Mouse (Mus musculus) effector memory CD4-positive, alpha-beta T cell, adult 5 months (primary cell): Measurements from ENCODE around the gene Irak3. TPM values are rescaled to one million over a fixed set of nuclear protein-coding genes. Genes with fewer than 3 reads are reported as not detected.

Experiments
- polyA plus RNA-seq: library from polyadenylated mRNA; unstranded; fragments of 100-300 nt; shearing (Covaris generic); gene quantifications from one replicate; pipeline ENCODE4 v1.2.1, GENCODE M21; 2017

Gene Irak3
- polyA plus RNA-seq: 5.6 TPM

DNA sequence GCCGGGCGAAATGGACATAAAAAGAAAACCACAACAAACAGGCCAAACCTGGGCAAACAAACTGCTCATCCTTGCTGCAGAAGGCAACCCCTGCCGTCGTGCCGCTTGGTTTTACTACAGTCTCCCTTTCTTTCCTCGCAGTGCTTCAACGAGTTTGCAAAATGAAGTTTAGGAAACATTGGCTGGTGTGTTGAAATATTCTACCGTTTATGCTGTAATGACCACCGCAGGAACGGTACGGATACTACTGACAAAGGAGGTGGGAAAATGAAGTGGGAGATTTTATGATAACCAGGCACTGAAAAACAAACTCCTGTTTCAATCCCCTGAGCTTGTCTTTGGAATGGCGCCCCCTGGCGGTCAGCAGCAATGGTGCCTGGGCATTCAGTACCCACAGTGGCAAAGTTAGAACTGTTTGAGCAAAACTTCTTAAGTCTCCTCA, at the start of gene Irak3:
Gene Irak3 (minus strand): TSS at position 170 of the 442 bp plus-strand sequence.

DNA sequence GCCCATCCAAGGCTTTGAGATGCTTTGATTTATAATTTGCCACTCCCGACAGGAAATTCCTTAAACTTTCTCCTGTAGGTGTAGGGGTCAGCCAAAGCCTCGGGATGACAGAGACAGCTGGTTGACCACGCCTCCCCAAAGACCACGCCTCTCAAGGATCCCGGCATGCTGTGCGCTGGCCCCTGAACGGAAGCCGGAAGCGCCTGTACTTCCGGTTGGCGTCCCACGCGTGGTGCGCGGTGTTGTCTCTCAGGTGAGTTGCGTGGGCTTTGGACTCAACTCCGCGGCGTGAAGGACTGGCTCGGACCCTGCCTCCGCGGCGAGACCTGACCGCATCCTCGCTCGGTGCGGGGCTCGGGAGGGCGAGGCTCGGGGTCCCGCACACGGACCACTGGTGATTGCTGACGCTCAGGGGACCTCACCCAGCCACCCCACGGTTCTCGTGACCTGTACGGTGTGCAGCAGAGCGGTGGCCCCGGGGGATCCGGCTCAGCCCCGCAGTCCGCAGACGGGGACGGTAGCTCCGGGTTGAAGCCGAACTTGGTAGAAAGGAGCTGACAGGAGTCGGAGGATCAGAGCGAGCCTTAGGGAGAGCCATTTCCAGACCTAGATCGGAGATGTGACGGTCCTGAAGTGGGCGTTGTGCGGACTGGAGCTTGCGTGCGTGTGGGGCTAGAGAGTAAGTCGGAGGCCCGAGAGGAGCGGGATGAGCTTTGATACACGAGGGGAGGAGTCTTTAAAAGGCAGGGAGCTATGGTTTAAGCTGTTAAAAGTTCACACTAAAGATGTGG, 25.1 kb upstream of the Irak3 start, which contains the start of gene Llph:
Gene Llph (plus strand): TSS at position 200 of the 791 bp plus-strand sequence.

DNA sequence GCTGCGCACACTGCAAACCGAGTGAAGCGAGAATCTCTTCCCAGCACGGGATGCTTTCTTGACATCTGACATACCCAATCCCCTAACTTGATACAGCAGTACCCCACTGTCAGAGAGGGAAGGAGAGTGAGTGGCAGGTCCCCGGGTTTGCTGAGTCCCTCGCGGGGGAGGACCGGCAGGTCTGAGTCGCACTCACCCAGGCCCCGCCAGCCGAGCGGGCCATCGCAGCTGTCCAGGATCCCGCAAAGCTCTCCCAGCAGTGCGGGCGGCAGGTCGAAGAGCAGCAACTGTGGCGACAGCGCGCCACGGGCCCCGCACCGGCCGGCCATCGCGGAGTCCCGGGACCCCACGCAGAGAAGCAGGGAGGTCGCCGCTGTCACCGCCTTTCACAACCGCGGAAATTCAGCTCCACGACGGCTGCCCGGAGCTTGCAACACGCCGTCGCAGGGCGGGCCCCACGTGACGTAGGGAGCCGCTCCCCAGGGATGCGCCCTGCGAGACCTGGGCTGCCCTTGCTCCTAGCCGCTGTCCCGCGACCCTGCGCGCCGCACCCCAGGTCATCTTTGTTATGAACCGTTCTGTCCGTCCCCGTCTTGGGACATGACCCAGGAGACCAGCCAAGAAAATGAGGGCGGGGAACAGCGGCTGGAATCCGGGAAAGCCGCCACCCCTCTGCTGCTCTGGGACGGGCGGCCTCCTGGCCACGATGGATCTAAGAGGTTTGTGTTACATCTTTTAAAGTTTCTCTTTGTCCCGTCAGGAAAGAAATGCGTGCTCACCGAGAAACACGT, 604 bp downstream of the Irak3 start, which contains the start of gene Tmbim4:
Gene Tmbim4 (plus strand): TSS at position 460 of the 791 bp plus-strand sequence.

DNA sequence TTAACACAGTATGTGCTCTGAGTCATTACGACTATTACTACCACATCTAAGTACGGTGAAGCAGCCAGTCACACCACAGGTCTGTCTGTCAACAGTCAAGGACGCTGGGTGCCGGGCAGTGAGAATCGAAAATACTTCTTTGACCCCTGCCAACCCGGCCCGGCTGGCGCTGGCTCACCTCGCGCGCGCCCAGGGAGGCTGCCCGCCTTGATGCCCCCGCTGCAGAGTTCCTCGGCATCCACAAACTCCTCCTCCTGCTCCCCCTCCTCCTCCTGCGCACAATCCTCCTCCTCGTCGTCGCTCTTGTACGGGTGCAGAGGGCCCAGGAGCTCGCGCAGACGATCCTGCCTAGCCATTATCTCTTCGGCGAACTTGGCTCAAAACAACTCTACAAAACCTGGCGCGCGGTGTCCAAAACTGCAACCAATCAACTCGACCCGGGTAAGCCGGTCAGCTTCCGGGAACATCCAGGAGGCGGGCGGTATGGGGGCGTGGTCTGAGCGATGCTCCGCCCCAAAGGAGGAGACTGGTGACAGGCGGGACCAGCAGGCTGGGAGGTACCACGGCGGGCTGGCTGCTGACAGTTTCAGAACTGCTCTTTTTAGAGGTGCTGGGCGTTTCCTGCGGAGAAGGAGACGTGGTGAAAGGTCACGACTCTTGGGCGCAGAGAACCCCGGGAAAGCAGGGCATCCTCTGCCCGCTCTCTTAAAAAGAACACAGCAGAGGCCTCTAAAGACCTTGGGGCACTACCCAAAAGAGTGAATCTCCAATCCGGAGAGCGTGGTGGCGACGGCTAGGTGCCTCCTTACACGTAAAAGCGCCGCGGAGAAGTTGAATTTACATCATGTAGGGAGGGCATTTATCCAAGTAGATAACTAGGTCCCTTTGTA, 89.2 kb downstream of the Irak3 start, which contains the start of gene Helb:
Gene Helb (minus strand): TSS at position 481 of the 890 bp plus-strand sequence.

Other genes with a start within 250 kb of the Irak3 start
- 14.9 TPM for gene Helb, start 89.1 kb downstream of the Irak3 start, polyA plus RNA-seq
- gene Tmbim4, start 540 bp downstream of the Irak3 start, polyA plus RNA-seq: 91.2 TPM
- gene Llph, start 24.9 kb upstream of the Irak3 start, polyA plus RNA-seq: 86.7 TPM